In genomic region chr15:64021885-64022836, GRCm38 (mm10) we compare ENCODE assay signal across 10 mouse cellular contexts. TPM values are rescaled to one million over a fixed set of nuclear protein-coding genes. Genes with fewer than 3 reads are reported as not detected.
A peak's percentile ranks its signal among the peaks of the same experiment; 100 is the strongest.
DNase-seq lines count a peak whose midpoint lies in the region; ATAC-seq and TF ChIP-seq lines count a peak whose summit lies in the region.
"Had no signal": no experiment of that assay in that cellular context is flagged by ENCODE, and none has a peak within 500 bp of the region (broad histone marks: within the 10 kb centered on the region; RNA-seq: fewer than 3 reads in every experiment).

No protein-coding gene starts in this region.

- no peaks in the 10 kb centered on the region for H3K4me1 ChIP-seq in liver, adult 2 months (ENCODE audit: control insufficient read depth, insufficient read depth, low read length)
- peaks cover 4% of the 10 kb centered on the region; the same call in 1 of the 2 replicates for H3K4me1 ChIP-seq in hindbrain, embryonic 11.5 days (replicated peaks; ENCODE audit: control insufficient read depth, insufficient read depth, low read length)

- POLR2A ChIA-PET in Patski (lab: Charles Lee), result interaction anchor here (0.5 to 0.6 kb wide), 2 partner anchors 353 to 1935 kb away, joined by 3 read pairs; no protein-coding TSS in a partner anchor

- H3K27me3 ChIP-seq in liver, adult 2 months (ENCODE audit: control insufficient read depth, insufficient read depth, low read length), result no peaks in the 10 kb centered on the region
- no peaks in the 10 kb centered on the region for H3K27me3 ChIP-seq in Patski
- no peaks in the 10 kb centered on the region for H3K27me3 ChIP-seq in hindbrain, embryonic 11.5 days (ENCODE audit: control insufficient read depth, insufficient read depth, low read length)
- H3K27me3 ChIP-seq: lung, embryonic 15.5 days had no signal

- H3K36me3 ChIP-seq in liver, adult 2 months (ENCODE audit: control insufficient read depth, insufficient read depth, low read length), result no peaks in the 10 kb centered on the region
- H3K36me3 ChIP-seq in hindbrain, embryonic 11.5 days (ENCODE audit: control insufficient read depth, insufficient read depth, low read length), result no peaks in the 10 kb centered on the region
- H3K36me3 ChIP-seq: lung, embryonic 15.5 days had no signal

- H3K9me3 ChIP-seq in hindbrain, embryonic 11.5 days (ENCODE audit: control insufficient read depth, low read length), result no peaks in the 10 kb centered on the region
- H3K9me3 ChIP-seq: lung, embryonic 15.5 days had no signal

- in situ Hi-C loops in Patski (cut with MboI; ENCODE audit: low pct_unique_long_range_greater_than_20kb), result no loop called here

- no peaks in the 10 kb centered on the region for H3K79me2 ChIP-seq in liver, adult 2 months (ENCODE audit: control insufficient read depth, insufficient read depth, low read length)

- no peak for TF ChIP-seq POLR2A in liver, adult 2 months (IDR thresholded peaks at IDR 0.05; ENCODE audit: extremely low read depth, insufficient read depth, low read length)

- H3K27ac ChIP-seq in liver, adult 2 months (replicated peaks; ENCODE audit: insufficient read depth, low read depth, low read length), result no peak overlapping the region
- H3K27ac ChIP-seq in hindbrain, embryonic 11.5 days (ENCODE audit: low read depth, low read length), result no peak overlapping the region
- H3K27ac ChIP-seq: lung, embryonic 15.5 days; stomach, postnatal 0 days had no signal

- no peak overlapping the region for H3K9ac ChIP-seq in liver, adult 2 months (ENCODE audit: low read depth, low read length)
- H3K9ac ChIP-seq in hindbrain, embryonic 11.5 days (ENCODE audit: low read depth, low read length), result no peak overlapping the region
- H3K9ac ChIP-seq: lung, embryonic 15.5 days had no signal

- no peak overlapping the region for H3K4me3 ChIP-seq in liver, adult 2 months (ENCODE audit: insufficient read depth, low read depth, low read length)
- H3K4me3 ChIP-seq in hindbrain, embryonic 11.5 days (ENCODE audit: low read depth, low read length), result no peak overlapping the region
- H3K4me3 ChIP-seq: lung, embryonic 15.5 days had no signal

- peak; percentile 30 for DNase-seq in liver, adult 2 months (ENCODE audit: extremely low read depth, low read depth, low spot score)
- no peak for DNase-seq in liver
- no peak for DNase-seq in Patski (ENCODE audit: low read depth, low spot score)
- peak; percentile 43 to 54 for DNase-seq in monocyte, adult 2 months (ENCODE audit: low read depth in 1 of 2, low spot score in 2 of 2)
- DNase-seq in thymus, postnatal 14 days, result peak; percentile 73
- DNase-seq in left cerebral cortex, adult 9 months (ENCODE audit: low spot score in 2 of 2), result no peak
- DNase-seq in hindbrain, embryonic 11.5 days (ENCODE audit: low spot score), result no peak
- no peak for DNase-seq in adrenal gland, postnatal 36 days

- no peak overlapping the region for H3K4me2 ChIP-seq in hindbrain, embryonic 11.5 days (replicated peaks; ENCODE audit: low read depth, low read length)
- H3K4me2 ChIP-seq: lung, embryonic 15.5 days had no signal

- WGBS in liver, adult 2 months, result 71% methylated on average over 27 of the region's 27 CpGs
- 91% methylated on average over 27 of the region's 27 CpGs for WGBS in hindbrain, embryonic 11.5 days

- ATAC-seq in Patski, result peak; percentile 91
- ATAC-seq in hindbrain, embryonic 11.5 days (ENCODE audit: low FRiP score), result no peak

- TF ChIP-seq CTCF in liver, adult 2 months (IDR thresholded peaks at IDR 0.05; ENCODE audit: low read depth, low read length), result no peak
- TF ChIP-seq CTCF in Patski (IDR thresholded peaks at IDR 0.05), result no peak

- CTCF ChIA-PET in Patski (lab: Charles Lee), result interaction anchor here (0.8 kb wide), 1 partner anchor 33 kb away, joined by 3 read pairs; no protein-coding TSS in a partner anchor

RNA-seq across cellular contexts. Expression of gene Fam49b, which starts 38.1 kb away (rescaled TPM):
- total RNA-seq in liver, adult 2 months (2014; rRNA removed), result 15.4 and 17.1 TPM in 2 replicates
- 2.7 and 4.9 TPM in 2 replicates for polyA plus RNA-seq in liver, adult 2 months (2012; rRNA removed)
- polyA plus RNA-seq in Patski (2021), result 63.2 TPM
- polyA plus RNA-seq in hindbrain, embryonic 11.5 days (2014; fragmentation: Nextera tagmentation; extraction: Ambion mirVana), result 112 and 119 TPM in 2 replicates
- total RNA-seq in adrenal gland, postnatal 36 days (2021), result 10 to 100 TPM; 34.1 to 34.6 TPM

Comparison
In these comparisons a context has a peak if more than half of its experiments do, and no peak if none do; other contexts are left out.
1. DNase-seq: peak in liver, adult 2 months (single experiment), monocyte, adult 2 months (2 of 2) and thymus, postnatal 14 days (single experiment); none in liver (single experiment), Patski (single experiment), left cerebral cortex, adult 9 months (0 of 2), hindbrain, embryonic 11.5 days (single experiment) and adrenal gland, postnatal 36 days (0 of 2).
2. RNA of gene Fam49b, which starts 38.1 kb away (polyA plus RNA-seq): 112 to 119 TPM in hindbrain, embryonic 11.5 days and 63.2 TPM in Patski (single experiment); 2.7 to 4.9 TPM in liver, adult 2 months; every median in the first group is over 10 times any median in the second.